Mouse (Mus musculus) kidney, postnatal 14 days (tissue): ENCODE measurements at regions not wholly inside any gene's neighbourhood (a gene's known extent, or its start where the extent isn't known, plus 50 kb on each side); places are given as distances from the start of the nearest gene placed in this dataset.
"Not testable (repeated sequence)": the region's sequence is repeated elsewhere in the genome, so short reads cannot be mapped to it uniquely, and the experiment has no call there.

Experiments
- DNase-seq: peaks from one replicate; pipeline ENCODE4 v3.0.0; 2022; ENCODE audit warnings: mixed read lengths

DNA sequence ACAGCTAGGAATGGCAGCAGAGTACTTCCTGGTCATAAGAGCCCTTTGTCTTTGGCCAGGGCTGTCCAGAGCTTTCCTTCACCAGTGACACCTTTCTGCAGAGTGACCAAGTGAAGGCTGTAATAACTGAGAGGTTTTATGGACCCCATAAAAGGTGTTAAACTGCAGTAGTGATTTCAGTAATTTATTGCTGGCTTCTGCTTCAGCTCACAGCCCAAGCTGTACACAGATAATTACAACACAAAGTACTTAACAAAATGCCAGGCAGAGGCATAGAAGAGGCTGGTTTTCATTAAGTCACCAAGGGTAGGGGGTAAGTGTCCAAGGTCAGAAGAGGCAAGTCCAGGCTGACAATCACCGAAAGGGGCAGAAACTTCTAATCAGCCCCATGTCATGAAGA, 83.8 kb downstream of the Eif4e start:
- DNase-seq: no peak

DNA sequence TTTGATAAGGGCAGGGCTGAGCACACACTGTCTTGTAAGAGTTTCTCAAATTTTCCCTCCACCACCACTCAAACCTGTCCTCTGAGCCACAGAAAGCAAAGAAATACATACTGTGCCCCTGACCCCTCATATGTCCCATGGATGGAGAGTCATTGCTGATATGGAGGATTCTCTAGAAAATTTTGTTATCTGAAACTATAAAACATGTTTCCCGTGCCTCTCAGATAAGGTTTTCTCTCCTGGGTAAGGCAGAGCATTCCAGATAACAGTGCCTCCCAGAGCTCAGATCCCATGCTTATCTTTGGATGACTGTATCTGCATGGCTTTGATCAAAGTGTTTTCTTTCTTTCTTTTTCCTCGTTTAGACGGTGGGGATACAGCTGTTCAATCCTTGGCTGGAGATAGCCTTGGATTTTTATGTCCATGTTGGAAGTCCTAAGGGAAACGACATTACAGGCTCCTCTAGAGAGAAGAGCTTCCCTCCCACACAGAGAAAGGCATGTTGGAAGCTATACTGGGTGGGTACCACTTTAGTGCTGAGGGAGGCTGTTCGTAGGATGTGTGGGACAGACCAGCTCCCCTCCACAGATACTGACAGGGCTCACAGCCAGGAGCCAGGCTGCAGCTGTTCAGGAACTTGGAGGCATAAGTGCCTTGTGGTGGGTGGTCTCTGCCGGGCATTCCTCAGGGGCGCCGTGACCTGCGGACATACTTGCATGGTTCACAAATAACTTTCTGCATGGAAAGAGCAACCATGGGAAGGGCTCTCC, 87.1 kb downstream of the Eif4e start:
- DNase-seq: no peak

DNA sequence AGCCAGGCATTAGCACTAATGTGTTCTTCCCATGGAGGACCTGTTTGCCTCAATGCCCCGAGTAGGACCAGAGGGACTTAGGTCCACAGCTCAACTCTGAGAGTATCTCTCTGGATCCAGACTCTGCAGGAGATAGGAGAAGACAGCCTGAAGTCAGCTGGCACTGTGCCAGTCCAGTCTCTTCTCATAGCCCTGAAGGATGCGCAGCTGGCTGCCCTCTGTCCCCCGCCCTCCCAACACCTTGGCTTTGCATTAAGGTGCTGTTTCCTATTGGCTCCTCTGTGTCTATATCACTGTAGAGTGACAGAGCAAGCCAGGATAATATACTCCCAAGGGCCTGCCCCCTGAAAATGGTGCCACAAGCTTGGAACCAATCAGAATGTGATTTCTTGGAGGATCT, 87.7 kb downstream of the Eif4e start:
- no peak for DNase-seq

DNA sequence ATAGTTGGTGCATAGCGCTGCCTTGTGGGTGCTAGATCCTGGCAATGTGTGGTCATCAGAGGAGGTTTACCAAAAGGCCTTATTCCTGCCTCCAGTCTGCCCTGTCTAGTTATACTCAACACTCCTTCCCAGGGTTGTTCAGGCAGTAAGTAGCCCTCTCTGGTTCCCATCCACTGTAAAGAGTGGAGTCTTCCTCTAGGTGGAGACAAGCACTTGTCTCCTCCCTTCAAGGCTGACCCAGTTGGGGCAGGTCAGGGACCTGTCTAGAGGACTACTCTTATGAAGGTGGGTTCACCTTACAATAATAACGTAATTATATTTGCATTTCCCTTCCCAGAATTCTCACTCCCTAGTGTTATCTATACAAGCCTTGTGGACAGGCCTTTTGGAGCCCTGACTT, 88.9 kb downstream of the Eif4e start:
- no peak for DNase-seq

DNA sequence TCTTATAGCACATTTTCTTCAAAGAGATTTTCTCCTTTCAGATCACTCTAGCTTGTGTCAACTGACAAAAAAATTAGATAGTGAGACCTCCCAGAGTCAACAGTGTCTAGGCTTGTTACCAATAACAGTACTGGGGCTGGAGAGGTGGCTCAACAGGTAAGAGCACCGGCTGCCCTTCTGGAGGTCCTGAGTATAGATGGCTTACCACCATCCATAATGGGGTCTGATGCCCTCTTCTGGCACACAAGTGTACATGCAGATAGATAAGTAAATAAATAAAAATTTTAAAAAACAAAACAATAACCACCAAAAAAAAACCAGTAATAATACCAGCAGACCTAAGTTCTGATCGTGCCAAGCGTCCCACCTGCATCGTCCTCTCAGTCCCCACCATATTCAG, 94.3 kb downstream of the Eif4e start:
- DNase-seq: no peak

- DNase-seq: no peak
Observed at GRCm38 (mm10) chr3:138624128-138624527, 98.1 kb downstream of the Eif4e start.

DNA sequence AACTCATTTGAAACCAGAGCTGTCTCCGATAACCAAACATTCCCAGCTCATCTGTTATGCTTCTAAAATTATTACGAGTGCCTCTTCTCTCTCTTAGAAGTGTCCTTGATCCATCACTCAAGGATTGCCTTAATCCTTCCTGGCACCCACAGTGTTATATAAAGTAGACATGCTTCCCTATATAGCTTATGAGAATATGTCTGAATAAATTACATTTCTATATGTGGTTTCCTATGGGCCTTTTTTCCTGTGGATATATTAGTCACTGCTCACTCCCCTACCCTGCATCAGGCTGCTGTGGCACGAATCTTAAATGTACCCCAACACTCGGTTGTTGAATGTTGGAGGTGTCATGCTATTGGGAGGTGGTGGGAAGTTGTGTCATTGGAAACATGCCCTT, 100.3 kb downstream of the Eif4e start:
- DNase-seq: no peak

GRCm38 (mm10) chr3:138630231-138630630, 104.3 kb downstream of the Eif4e start:
- no peak for DNase-seq

- DNase-seq: no peak
Observed at GRCm38 (mm10) chr3:138632086-138632485, 106.1 kb downstream of the Eif4e start.

DNA sequence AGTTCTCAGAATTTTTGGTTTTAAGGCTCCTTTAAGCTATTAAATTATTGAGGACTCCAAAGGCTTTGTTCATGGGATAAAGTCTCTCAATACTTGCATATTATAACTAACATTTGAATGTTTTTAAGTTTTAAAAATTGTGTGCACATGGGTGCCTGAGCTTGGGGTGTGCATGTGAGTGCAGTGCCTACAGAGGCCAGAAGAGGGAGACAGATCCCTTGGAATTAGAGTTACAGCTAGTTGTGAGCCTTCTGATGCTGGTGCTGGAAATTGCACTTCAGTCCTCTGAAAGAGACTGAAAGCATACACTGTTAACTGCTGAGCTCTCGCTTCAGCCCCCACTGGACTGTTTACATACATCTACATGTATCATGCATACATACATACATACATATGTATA, 100.0 kb upstream of the Tspan5 start:
- DNase-seq: peak; percentile 29

GRCm38 (mm10) chr3:138643951-138644285, 98.1 kb upstream of the Tspan5 start:
- DNase-seq: no peak

- peak; percentile 6 for DNase-seq
Observed at GRCm38 (mm10) chr3:138644286-138644951, 97.6 kb upstream of the Tspan5 start.

GRCm38 (mm10) chr3:138645320-138645719, 96.7 kb upstream of the Tspan5 start:
- DNase-seq: peak; percentile 32

DNA sequence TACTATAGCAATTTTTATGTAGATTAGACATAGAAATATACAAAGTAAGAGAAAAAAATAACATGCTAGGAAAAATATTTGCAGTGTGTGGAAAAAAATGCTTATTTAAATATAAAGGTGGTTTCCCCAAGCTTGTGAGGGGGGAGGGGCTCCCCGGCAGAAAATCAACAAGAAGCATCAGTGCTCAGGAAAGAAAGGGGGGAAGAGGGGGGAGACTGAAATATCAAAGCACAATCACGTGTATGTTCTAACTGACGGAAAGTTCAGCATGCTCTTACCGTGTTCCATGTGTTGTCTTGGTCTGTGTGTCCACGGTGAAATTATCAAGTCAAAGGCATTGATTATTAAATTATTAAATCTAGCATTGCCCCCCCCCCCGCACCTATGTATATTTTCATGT, 92.3 kb upstream of the Tspan5 start:
- no peak for DNase-seq

GRCm38 (mm10) chr3:138650671-138651070, 91.3 kb upstream of the Tspan5 start:
- DNase-seq: not testable (repeated sequence)

DNA sequence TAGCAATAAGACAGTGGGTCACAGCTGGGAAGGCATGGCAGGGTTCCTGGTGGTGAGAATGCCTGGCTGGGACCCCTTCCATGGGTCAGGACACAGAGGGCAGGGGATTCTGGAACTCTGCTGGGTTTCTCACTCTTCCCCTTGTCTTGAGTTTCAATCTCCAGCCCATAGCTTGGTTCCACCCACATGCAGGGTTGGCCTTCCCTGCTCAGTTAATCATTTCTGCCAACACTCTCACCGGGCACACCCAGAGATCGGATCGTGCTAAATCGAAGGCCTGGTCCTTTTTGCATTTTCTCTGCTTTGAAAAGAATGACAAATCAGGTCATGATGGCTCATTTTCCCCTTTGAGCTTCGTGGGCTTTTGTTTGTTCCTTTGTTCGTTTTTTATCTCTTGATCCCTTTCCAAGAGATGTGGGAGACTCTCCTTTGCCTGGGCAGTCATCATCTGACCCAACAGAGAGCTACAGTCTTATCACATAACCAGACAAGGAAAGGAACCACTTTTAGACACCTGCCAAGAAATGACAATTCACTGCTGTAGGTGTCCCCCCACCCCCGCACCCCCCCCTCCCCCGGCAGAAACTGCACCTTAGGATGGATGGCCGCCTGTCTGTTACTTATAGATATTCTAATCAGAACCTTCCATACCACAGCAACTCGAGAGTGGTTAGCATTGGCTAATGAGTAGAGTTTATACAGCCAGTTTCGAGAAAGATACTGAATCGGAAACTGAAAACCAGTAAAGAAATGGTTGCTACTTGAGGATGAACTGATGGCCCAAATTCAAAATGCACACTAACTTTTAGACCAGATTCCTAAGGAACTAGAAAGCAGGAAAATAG, 90.4 kb upstream of the Tspan5 start:
- DNase-seq: no peak

DNA sequence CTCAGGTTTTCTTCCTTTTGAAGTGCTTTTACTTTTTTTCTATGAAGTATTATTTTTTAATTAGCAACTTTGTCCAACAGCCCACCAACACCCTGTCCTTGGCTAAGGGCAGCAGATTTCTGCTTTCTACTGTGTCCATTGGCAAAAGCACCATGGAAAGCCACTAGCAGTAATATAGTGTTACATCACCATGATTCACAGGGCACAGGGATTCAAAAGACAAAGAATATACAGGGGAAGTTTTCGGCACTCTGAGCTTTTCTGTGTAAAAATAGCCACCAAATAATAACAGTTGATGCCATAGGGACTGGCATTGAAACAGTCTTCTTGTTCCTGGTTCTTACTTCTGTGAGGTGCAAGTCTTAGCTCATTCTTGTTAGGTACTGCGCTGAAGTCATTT, 89.8 kb upstream of the Tspan5 start:
- DNase-seq: no peak

DNA sequence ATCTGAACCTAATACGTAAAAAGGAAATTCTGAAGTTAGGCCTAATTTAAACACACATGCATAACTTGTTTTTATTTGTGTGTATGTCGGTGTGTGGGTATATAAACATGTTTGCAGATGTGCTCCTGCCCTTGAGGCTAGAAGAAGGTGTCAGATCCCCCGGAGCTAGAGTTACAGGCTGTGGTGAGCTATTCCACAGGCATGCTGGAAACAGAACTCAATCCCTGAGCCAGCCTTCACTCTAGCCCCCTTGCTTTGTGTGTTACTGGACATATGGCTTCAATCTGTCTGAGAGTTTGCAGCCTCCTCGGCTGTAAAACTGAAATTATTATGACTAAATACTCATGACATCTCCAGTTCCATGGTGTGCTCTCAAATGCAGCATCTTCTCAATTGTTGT, 89.3 kb upstream of the Tspan5 start:
- no peak for DNase-seq

GRCm38 (mm10) chr3:138653549-138654246, 88.3 kb upstream of the Tspan5 start:
- no peak for DNase-seq

- DNase-seq: no peak
Observed at GRCm38 (mm10) chr3:138654610-138655371, 87.2 kb upstream of the Tspan5 start.

DNA sequence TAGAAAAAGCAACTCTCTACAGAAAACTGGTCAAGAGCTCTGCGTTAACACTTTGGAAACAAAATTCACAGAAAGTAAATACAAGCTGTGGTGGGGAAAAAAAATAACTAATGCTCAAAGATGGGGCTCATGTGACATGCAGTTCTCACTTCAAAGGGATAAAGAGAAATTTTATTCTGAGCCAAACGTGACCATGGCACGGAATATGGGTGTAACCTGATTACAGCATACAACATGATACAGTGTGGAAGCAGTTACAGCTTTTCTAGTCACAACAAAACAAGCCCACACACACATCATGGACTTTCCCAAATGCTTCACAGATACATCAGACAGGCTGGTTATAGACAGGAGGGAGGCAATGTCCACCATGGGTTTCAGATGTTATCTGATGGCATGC, 86.5 kb upstream of the Tspan5 start:
- no peak for DNase-seq

- DNase-seq: no peak
Observed at GRCm38 (mm10) chr3:138662625-138663024, 79.4 kb upstream of the Tspan5 start.
